Mouse (Mus musculus) heart, adult 11 months (tissue): ENCODE data around the gene Nsun6.

Experiments
- DNase-seq: peaks from one replicate; pipeline ENCODE4 v3.0.0; 2022

The Nsun6 gene

DNA sequence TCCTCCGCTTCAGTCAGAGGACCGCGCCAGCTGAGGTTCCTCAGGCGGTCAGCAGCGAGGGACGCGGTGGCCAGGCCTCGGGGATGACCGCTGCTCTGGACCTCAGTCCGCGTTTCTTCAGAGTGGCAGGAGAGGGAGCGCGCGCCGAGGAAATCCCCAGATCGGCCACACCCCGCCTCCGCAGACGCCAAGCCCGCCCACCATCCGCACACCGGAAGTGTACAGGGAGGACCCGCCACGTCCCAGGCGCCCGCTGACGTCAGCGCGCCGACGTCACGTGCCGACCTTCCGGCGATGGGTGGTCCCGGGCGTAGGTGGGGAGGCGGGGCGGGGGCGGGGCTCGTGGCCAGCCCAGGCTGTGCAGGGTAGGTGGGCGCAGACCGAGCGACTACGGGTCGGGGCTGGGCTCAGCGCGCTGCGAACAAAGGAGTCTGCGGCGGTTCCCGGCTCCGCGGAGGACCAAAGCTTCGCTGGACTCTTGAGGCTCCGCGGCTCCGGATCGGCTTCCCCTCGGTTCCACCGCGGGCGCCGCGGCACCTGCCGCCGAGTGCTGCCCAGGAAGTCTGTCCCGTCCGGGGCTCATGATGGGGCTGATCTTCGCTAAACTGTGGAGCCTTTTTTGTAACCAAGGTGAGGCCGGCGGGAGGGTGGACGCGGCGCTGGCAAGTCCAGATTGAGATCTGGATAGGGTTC is at the start of gene Nsun6:
Gene Nsun6 (minus strand): TSS at position 125 of the 693 bp plus-strand sequence.
- peak; percentile 100 for DNase-seq

DNA sequence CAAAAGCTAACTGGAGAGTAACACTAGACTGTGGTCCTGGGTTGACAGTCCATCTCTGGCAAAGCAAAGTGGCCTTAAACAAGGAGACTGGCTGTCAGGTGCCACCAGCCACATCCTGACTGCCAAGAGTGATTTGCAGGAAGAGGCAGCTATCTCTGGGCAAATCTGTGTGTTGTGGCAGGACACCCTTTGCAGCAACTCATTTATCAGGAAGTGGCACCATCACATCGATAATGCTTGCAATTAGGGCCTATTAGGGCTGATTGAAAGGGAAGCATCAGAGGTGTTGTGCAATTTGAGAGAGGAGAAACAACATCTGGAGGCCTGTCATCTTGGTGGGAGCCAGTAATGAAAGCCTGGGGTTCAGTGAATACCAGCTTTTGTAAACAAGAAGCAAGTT is 49.5 kb upstream of the Nsun6 start:
- DNase-seq = no peak

DNA sequence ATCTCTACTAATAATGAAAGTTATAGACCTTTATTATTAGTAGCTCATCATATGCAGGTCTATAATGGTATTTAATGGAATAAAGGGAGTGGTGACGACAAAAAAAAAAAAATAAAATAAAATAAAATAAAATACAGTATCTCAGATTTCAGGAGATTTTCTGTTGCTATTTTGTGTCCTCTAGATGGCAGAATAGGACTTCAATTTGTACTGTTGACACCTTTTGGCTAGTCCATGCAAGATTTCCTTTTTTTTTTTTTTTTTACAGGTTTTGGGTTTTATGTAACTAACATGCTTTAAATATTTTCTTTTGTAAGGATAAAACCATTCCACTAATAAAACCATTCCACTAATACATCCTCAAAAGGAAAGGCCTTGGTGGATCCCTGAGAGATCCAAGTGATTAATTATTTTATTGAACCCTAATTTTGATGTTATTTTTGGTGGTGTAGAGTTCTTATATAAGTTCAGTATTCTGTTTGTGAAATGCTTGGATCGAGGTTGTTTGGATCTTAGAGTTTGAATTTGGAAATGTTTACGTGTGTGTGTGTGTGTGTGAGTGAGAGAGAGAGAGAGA is 41.7 kb upstream of the Nsun6 start:
- no peak for DNase-seq

GRCm38 (mm10) chr2:15087308-15087707 is 32.4 kb upstream of the Nsun6 start:
- no peak for DNase-seq

GRCm38 (mm10) chr2:15083702-15084101 is 28.8 kb upstream of the Nsun6 start:
- no peak for DNase-seq

GRCm38 (mm10) chr2:15067091-15067490 is 12.2 kb upstream of the Nsun6 start:
- peak; percentile 73 for DNase-seq

DNA sequence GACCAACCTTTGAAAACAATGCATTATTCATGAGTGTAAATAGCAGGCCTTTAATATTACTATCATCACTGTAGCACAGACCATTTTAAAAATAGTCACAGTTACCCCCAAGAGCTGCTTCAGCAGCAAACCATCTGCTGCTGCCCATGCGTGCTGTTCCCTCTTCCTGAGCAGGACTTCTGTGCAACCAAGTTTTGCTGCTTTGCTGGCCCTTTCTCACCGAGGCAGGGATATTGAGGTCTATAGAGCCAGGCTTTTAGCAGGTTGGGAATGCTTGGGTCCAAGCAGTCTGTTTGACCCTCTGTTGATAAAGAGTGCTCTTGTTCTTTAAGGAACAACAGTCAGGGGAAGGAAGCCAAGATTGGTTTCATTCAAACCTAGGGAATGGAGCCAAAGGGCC is 10.6 kb upstream of the Nsun6 start:
- DNase-seq = peak; percentile 69

DNA sequence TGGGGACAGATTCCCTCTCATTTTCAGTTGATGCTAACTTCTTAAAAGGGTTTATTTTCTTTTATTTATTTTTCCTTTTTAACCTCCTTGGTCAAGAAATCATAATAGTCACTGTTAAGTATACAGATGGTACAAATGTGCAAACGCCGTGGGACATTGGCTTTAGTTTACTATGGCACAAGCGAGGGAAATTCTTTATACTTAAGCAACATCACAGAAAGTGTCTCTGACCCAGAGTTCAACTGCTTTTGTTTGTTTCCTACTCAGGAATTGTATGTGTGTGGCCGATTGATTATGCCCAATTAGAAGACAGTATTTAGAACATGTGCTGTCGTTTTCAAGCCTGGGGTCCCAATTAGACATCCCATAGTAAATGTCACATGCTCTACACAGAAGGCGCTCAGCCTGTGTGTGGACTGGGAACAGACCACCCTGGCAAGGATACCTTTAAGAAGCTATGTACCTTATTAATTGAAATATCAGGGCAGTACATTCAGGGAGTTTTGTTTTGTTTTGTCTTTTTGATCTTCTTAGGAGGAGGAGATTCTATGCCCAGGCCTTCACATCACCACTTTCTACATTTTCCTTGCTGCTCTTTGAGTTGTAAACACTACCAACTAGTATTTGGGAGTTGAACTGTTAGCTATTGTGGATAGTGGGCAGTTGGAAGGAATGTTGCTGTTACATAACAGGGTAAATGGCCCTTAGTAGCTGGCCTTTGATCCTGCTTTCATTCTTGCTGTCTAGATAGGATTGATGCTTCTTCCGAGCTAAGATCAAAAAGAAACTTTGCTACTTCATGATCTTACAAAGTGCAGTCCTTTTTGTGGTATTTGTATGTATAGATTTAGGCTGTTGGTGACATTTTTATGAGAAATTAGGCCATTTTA is 9.8 kb upstream of the Nsun6 start:
- peak; percentile 82 for DNase-seq

DNA sequence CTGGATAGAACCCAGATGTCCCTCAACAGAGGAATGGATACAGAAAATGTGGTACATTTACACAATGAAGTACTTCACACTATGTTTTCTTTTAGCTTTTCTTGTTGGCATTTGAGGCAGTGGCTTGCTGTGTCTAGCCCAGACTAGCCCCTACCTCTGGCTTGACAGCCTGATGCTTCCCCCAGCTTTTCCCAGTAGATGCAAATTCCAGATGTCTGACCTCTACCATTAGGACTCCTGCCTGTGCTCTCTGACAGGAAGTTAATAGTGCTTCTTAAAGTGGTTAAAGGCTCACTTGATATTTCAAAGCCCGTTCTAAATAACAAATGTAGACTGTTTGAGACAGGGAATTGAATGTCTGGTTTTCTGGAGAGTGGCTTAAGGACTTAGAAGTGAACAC is 8.9 kb upstream of the Nsun6 start:
- DNase-seq = peak; percentile 95

GRCm38 (mm10) chr2:15060856-15061255 is 6.0 kb upstream of the Nsun6 start:
- DNase-seq = peak; percentile 70

DNA sequence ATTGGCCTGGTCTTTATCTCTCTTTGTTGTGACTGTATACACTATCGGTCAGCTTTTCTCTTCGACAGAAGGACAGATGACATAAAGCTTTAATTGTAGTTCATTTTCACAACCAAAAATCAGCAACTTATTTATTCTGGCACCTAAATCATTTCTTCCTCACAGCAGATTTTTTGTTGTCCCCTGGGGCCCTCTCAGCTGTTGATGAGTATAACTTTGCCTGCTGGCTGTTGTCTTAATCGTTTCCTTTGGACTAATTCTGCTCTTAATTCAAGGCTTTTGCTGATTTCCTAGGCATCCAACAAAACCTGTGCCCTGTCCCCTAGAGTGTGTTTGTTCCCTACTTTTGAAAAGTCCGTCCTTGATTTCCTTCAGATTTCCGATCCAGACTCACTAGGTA is 3.4 kb upstream of the Nsun6 start:
- DNase-seq = peak; percentile 93

DNA sequence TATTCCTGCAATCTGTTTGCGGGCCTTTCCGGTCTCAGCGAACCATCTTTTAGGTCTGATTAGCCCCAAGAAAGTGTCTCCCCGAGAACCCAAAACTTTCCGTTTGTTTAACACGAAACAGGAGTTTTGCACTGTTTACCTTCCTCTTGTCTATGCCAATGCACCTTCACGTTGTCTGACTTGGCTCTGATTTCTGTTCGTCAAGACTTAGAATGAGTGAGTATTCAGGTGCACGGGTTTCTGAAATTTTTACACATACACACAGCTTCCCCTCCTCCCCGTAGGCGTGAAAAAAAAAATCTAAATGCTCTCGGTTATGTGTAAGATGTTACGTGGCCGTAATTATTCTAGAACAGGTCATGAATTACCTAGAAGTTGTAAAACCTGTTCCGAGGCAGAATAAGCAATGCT is 877 bp upstream of the Nsun6 start:
- DNase-seq = peak; percentile 90

DNA sequence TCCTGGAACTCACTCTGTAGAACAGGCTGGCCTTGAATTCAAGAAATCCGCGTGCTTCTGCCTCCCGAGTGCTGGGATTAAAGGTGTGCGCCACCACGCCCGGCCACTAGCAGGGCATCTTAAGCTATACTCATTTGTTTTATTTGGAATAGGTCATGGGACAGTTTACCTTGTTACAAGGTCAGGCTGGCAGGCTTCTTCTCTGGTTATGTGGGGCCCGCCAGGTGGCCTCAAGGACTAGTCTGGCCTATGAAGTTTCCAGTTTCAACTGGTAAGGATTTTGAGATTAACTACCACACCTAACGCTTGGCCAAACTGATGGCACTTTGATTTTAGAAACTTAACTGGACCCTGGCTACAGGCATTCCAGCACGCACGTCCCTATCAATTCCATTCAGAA is 373 bp downstream of the Nsun6 start:
- no peak for DNase-seq

DNA sequence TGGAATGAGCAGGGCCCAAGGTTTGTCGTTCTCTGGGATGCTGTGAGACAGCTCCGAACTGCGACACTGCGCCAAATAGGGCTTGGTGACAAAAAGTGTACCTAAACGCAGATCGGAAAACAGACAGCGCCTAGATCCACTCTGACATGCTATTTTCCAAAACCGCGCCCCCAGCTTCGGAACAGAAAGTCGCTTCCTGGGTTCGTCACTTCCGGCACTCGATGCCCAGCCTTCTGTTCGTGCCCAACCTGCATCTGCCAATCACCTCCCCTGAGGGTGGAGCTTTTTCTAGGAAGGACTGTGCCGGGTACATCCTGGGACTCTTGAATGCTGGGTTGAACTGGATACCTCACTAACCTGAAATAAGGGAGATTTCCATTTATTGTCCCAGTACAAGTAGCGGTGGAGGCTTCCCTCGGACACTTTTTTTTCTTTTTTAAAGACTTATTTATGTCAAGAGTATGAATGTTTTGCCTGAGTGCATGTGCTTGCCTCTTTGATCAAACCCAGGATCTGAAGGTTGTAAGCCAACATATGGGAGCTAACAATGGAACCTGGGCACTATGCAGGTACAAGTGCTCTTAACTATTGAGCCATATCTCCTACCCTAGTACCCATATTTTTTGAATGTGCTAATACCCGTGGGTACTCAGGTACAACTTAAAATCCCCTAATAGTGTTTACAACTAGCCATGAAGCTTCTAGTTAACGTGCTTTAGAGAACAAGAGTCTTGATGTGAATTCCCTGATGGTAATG is 5.6 kb downstream of the Nsun6 start, which contains the start of gene Arl5b:
Gene Arl5b (plus strand): TSS at position 279 of the 757 bp plus-strand sequence.
- DNase-seq = peak; percentile 99

GRCm38 (mm10) chr2:15040326-15040725 is 14.5 kb downstream of the Nsun6 start:
- no peak for DNase-seq

DNA sequence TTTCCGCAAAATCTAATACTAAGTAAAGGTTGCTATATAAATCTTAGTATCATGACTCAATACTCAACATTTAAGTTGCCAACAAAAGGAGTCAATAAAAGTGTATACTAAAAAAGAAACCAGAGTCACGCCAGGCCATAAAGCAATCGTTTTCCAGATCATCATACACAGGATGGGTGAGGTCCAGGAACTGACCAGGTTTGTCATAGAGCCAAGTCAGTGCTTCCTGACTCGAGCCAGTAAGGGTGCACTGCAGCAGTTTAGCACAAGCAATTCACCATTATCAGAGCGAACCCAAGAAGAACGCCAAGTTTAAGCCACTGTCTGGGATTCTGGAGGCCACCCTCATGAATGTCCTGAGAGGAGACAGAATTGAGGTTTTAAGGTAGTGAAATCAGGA is 16.2 kb downstream of the Nsun6 start:
- peak; percentile 97 for DNase-seq

DNA sequence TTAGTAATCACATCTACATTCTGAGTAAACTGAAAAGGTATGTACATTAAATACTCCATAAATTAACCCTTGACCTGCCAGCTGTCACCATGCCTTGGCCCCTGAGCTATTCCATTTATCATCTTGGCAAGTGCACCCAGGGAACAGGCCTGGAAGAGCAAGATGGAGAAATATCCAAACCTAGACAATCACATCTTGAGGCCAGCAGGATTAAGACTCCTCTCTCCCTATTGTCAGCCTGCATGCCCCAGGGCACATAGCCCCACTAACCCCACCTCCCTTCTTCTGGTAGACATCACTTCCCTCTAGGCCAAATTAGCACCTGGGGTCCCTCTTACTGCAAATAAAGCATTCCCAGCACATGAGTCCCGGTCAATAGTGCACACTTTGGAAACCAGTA is 27.1 kb downstream of the Nsun6 start:
- no peak for DNase-seq

- no peak for DNase-seq
These were observed 28.1 kb downstream of the Nsun6 start for GRCm38 (mm10) chr2:15026817-15027216.

DNA sequence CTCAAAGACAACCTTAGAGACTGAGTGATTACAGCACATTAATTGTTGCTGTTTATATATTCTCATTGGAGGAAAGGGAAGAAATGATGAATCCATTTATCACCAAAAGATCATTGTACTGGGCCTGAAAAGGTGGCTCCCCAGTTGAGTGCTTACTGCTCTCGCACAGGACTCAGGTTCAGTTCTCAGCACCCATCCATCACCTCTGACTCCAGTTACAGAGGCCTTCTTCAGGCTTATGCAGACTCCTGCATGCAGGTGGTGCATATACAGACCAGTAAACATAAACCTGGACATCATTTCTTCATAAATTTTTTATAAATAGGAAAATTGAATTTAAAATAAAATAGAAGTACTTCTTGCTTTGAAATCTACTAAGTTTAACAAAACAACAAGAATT is 46.8 kb downstream of the Nsun6 start:
- no peak for DNase-seq

GRCm38 (mm10) chr2:15007531-15007930 is 47.3 kb downstream of the Nsun6 start:
- DNase-seq = no peak

DNA sequence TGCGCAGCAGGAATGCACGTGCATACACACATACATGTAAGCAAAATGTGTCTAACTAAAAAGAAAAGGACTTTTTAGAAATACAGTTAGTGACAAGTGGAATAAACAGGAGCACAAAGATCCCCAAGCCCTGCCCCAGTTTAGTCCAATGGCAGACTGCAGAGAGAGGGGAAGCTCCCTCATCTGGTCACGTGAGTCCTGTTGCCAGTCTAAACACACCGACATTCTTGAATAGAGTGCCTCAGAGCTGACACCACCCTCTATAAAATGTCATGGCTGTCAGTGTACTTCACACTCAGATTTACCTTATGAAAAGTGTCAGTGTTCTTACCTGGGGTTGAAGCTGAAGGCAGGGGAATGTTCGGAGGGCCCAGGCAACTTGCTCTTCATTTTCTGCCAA is 57.0 kb downstream of the Nsun6 start:
- no peak for DNase-seq

GRCm38 (mm10) chr2:14996036-14996435 is 58.8 kb downstream of the Nsun6 start:
- no peak for DNase-seq

DNA sequence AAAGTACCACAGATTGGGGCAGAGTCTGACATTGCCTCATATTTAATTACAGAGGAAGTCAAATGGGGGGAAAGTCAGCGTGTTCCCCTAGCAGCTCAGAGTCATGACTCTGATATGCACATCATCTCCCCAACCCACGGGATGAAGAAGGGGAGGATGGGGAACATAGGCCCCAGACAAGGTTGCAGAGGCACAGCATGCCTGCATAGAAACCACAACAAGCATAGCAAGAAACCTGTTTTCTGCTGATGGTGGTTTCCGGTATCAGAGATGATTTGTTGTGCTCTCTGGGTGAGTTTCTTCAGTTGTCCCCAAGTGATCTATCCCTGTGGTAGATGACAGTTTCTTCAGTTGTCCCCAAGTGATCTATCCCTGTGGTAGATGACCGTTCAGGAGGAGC is 62.3 kb downstream of the Nsun6 start:
- DNase-seq = no peak
